11 mouse cellular contexts compared by ENCODE assay signal in the genomic region with DNA sequence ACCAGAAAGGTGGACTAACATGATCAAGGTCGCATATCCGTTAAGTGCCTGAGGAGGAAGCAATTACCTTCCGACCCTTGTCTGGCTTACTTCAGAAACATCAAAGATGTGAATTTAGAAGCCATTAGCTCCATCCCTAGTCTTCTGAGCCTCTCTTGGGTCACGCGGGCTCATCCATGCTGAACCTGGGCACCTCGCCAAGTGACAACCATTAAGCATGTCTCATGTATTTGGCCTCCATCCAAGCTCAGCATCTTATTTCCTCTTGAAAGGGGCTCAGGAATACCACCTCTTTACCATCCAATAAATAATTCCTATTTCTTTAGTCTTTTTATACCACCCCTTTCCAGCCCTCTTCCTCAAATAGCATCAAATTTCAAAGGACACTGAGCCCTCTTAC. TPM values are rescaled to one million over a fixed set of nuclear protein-coding genes. Genes with fewer than 3 reads are reported as not detected.
DNase-seq lines count a peak whose midpoint lies in the region; ATAC-seq lines count a peak whose summit lies in the region.
"Had no signal": no experiment of that assay in that cellular context is flagged by ENCODE, and none has a peak within 500 bp of the region (broad histone marks: within the 10 kb centered on the region; RNA-seq: fewer than 3 reads in every experiment).

No protein-coding gene starts in this region.

- no peaks in the 10 kb centered on the region for H3K27me3 ChIP-seq in forebrain, embryonic 16.5 days (replicated peaks; ENCODE audit: control insufficient read depth, insufficient read depth, low read length)
- H3K27me3 ChIP-seq in forebrain, embryonic 13.5 days = no peaks in the 10 kb centered on the region
- no peaks in the 10 kb centered on the region for H3K27me3 ChIP-seq in lung, embryonic 15.5 days
- H3K27me3 ChIP-seq: forebrain, embryonic 15.5 days had no signal

- ATAC-seq in forebrain, embryonic 16.5 days = no peak
- ATAC-seq in forebrain, embryonic 13.5 days = no peak
- ATAC-seq in lung, embryonic 15.5 days (ENCODE audit: borderline replicate concordance, extremely low read depth, low FRiP score, low TSS enrichment) = peak; percentile 29; the same call in 1 of the 2 replicates
- ATAC-seq: CD4-positive, CD25-positive, alpha-beta regulatory T cell, adult 4 months; forebrain, embryonic 15.5 days; inflammation-experienced regulatory T-cells, adult 6 months had no signal

- no peak overlapping the region for H3K9ac ChIP-seq in forebrain, embryonic 16.5 days (replicated peaks; ENCODE audit: low read depth, low read length)
- H3K9ac ChIP-seq in forebrain, embryonic 13.5 days = no peak overlapping the region
- no peak overlapping the region for H3K9ac ChIP-seq in lung, embryonic 15.5 days
- H3K9ac ChIP-seq: forebrain, embryonic 15.5 days had no signal

- no peaks in the 10 kb centered on the region for H3K9me3 ChIP-seq in forebrain, embryonic 16.5 days (ENCODE audit: control insufficient read depth, low read length)
- no peaks in the 10 kb centered on the region for H3K9me3 ChIP-seq in forebrain, embryonic 13.5 days (replicated peaks)
- no peaks in the 10 kb centered on the region for H3K9me3 ChIP-seq in lung, embryonic 15.5 days
- H3K9me3 ChIP-seq: forebrain, embryonic 15.5 days had no signal

- DNase-seq in lung, postnatal 36 days = no peak
- DNase-seq in Muller cell, postnatal 12 days (ENCODE audit: inconsistent ontology term) = peak; percentile 32
- DNase-seq in kidney, postnatal 25 days = peak; percentile 66 to 70
- DNase-seq in gastrocnemius, adult 18-20 months (ENCODE audit: low spot score) = no peak
- no peak for DNase-seq in left cerebral cortex, adult 11 months (ENCODE audit: low spot score)

- H3K4me3 ChIP-seq in forebrain, embryonic 16.5 days (replicated peaks; ENCODE audit: low read length) = no peak overlapping the region
- no peak overlapping the region for H3K4me3 ChIP-seq in forebrain, embryonic 13.5 days
- H3K4me3 ChIP-seq in lung, embryonic 15.5 days = no peak overlapping the region
- H3K4me3 ChIP-seq: forebrain, embryonic 15.5 days had no signal

- peaks cover 23% of the 10 kb centered on the region for H3K4me1 ChIP-seq in forebrain, embryonic 16.5 days (replicated peaks; ENCODE audit: control insufficient read depth, insufficient read depth, low read length)
- H3K4me1 ChIP-seq in forebrain, embryonic 13.5 days = peaks cover 30% of the 10 kb centered on the region
- H3K4me1 ChIP-seq in lung, embryonic 15.5 days = peaks cover 22% of the 10 kb centered on the region

- H3K27ac ChIP-seq in forebrain, embryonic 16.5 days (ENCODE audit: low read length) = 0 out of 2 replicates have a peak overlapping the region, but pooled peaks have one; percentile 18
- no peak overlapping the region for H3K27ac ChIP-seq in forebrain, embryonic 13.5 days
- no peak overlapping the region for H3K27ac ChIP-seq in lung, embryonic 15.5 days
- H3K27ac ChIP-seq: forebrain, embryonic 15.5 days had no signal

- no peak overlapping the region for H3K4me2 ChIP-seq in forebrain, embryonic 16.5 days (ENCODE audit: low read length)
- no peak overlapping the region for H3K4me2 ChIP-seq in forebrain, embryonic 13.5 days
- H3K4me2 ChIP-seq in lung, embryonic 15.5 days = no peak overlapping the region
- H3K4me2 ChIP-seq: forebrain, embryonic 15.5 days had no signal

- 26% methylated on average over 6 of the region's 6 CpGs for WGBS in forebrain, embryonic 16.5 days
- 41% methylated on average over 6 of the region's 6 CpGs for WGBS in forebrain, embryonic 13.5 days
- WGBS in lung, embryonic 15.5 days = 35% methylated on average over 6 of the region's 6 CpGs

- no peaks in the 10 kb centered on the region for H3K36me3 ChIP-seq in forebrain, embryonic 16.5 days (ENCODE audit: control insufficient read depth, insufficient read depth)
- H3K36me3 ChIP-seq in forebrain, embryonic 13.5 days (ENCODE audit: poor library complexity, severe bottlenecking) = no peaks in the 10 kb centered on the region
- H3K36me3 ChIP-seq in lung, embryonic 15.5 days = no peaks in the 10 kb centered on the region
- H3K36me3 ChIP-seq: forebrain, embryonic 15.5 days had no signal

RNA-seq across cellular contexts. Expression of a gene that starts 3.4 kb away (rescaled TPM):
- 21.9 and 24.1 TPM in 2 replicates for polyA plus RNA-seq in forebrain, embryonic 16.5 days (2015; fragmentation: Nextera tagmentation; extraction: Ambion mirVana)
- 11.3 and 12.9 TPM in 2 replicates for polyA plus RNA-seq in forebrain, embryonic 13.5 days (2015; fragmentation: Nextera tagmentation; extraction: Ambion mirVana)
- 6.2 and 7.3 TPM in 2 replicates for polyA plus RNA-seq in lung, embryonic 15.5 days (2015; fragmentation: Nextera tagmentation; extraction: Ambion mirVana)
- 1 to 10 TPM; 3.0 to 3.8 TPM for total RNA-seq in gastrocnemius, adult 18-20 months (2021)

RNA-seq across cellular contexts. Expression of a gene that starts 46.5 kb away (rescaled TPM):
- polyA plus RNA-seq in forebrain, embryonic 16.5 days (2015; fragmentation: Nextera tagmentation; extraction: Ambion mirVana) = 4.1 and 6.3 TPM in 2 replicates
- polyA plus RNA-seq in forebrain, embryonic 13.5 days (2015; fragmentation: Nextera tagmentation; extraction: Ambion mirVana) = 6.8 and 7.3 TPM in 2 replicates
- 5.8 and 6.1 TPM in 2 replicates for polyA plus RNA-seq in lung, embryonic 15.5 days (2015; fragmentation: Nextera tagmentation; extraction: Ambion mirVana)
- 1 to 10 TPM; 7.3 to 9.5 TPM for total RNA-seq in gastrocnemius, adult 18-20 months (2021)

RNA-seq across cellular contexts. Expression of a gene that starts 46.6 kb away (rescaled TPM):
- polyA plus RNA-seq in forebrain, embryonic 16.5 days (2015; fragmentation: Nextera tagmentation; extraction: Ambion mirVana) = 6.4 and 6.9 TPM in 2 replicates
- polyA plus RNA-seq in forebrain, embryonic 13.5 days (2015; fragmentation: Nextera tagmentation; extraction: Ambion mirVana) = 12.0 and 13.6 TPM in 2 replicates
- 12.9 and 13.0 TPM in 2 replicates for polyA plus RNA-seq in lung, embryonic 15.5 days (2015; fragmentation: Nextera tagmentation; extraction: Ambion mirVana)
- 1 to 10 TPM; 2.6 to 3.1 TPM for total RNA-seq in gastrocnemius, adult 18-20 months (2021)

RNA-seq across cellular contexts. Expression of a gene that starts 57.8 kb away (rescaled TPM):
- 10.9 and 11.3 TPM in 2 replicates for polyA plus RNA-seq in forebrain, embryonic 16.5 days (2015; fragmentation: Nextera tagmentation; extraction: Ambion mirVana)
- polyA plus RNA-seq in forebrain, embryonic 13.5 days (2015; fragmentation: Nextera tagmentation; extraction: Ambion mirVana) = 12.0 and 12.5 TPM in 2 replicates
- 15.9 and 16.3 TPM in 2 replicates for polyA plus RNA-seq in lung, embryonic 15.5 days (2015; fragmentation: Nextera tagmentation; extraction: Ambion mirVana)
- 1 to 10 TPM; 8.4 to 9.2 TPM for total RNA-seq in gastrocnemius, adult 18-20 months (2021)

Comparison
In these comparisons a context has a peak if more than half of its experiments do, and no peak if none do; other contexts are left out.
1. DNase-seq: peak in Muller cell, postnatal 12 days (single experiment) and kidney, postnatal 25 days (2 of 2); none in lung, postnatal 36 days (single experiment), gastrocnemius, adult 18-20 months (single experiment) and left cerebral cortex, adult 11 months (single experiment).